Mouse (Mus musculus): ENCODE results near the gene Arhgdia. TPM values are rescaled to one million over a fixed set of nuclear protein-coding genes. Genes with fewer than 3 reads are reported as not detected.
"Not testable (repeated sequence)": the region's sequence is repeated elsewhere in the genome, so short reads cannot be mapped to it uniquely, and the experiment has no call there.

The Arhgdia gene
- polyA plus RNA-seq, 1 experiment from 2014 or later, result 360 TPM

GRCm38 (mm10) chr11:120558843-120559242 is 22.6 kb downstream of the Arhgdia start:
- not testable (repeated sequence) for ATAC-seq (ENCODE audit: insufficient number of reproducible peaks, insufficient read depth, low FRiP score, low read depth)
- 84% methylated on average over 6 of the region's 6 CpGs for WGBS

DNA sequence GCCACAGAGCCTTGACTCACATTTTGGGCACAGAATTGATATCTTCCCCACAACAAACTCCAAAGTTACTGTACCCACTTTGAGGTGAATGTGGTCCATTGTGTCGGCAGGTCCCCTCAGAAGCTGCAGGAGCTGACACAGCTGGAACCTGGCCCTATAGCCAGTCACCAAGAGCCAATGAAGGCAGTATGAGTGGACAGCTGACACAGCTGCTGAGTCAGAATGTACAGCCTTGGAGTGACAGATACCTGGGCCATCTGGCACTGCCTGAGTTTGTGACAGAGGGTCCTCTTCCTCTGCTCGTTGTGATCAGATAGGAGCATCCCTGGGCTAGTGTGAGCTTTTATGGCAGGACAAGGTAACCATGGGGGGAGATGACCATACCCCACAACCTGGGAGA is 26.2 kb downstream of the Arhgdia start:
- H3K4me2 ChIP-seq (ENCODE audit: low read length), result peak overlapping the region; percentile 21; the same call in 1 of the 2 replicates
- H3K27ac ChIP-seq (replicated peaks in 1 of 2; ENCODE audit: control insufficient read depth in 1 of 2, insufficient read depth in 1 of 2, low read depth in 2 of 2, low read length in 2 of 2), result peak overlapping the region; percentile 17 to 67; a peak in 2 of 4 replicates
- H3K36me3 ChIP-seq (ENCODE audit: control insufficient read depth, insufficient read depth, low read length), result peaks cover 15% of the 10 kb centered on the region
- WGBS, result 45% methylated on average over 2 of the region's 2 CpGs
- H3K9ac ChIP-seq (ENCODE audit: low read length), result peak overlapping the region; percentile 46
- no peak for ATAC-seq (ENCODE audit: insufficient number of reproducible peaks, insufficient read depth, low FRiP score, low read depth)
- 0 out of 2 replicates have a peak, but pooled peaks cover 5% of the 10 kb centered on the region for H3K9me3 ChIP-seq (ENCODE audit: control insufficient read depth, low read length)
- H3K27me3 ChIP-seq (ENCODE audit: control insufficient read depth, insufficient read depth, low read length), result no peaks in the 10 kb centered on the region
- peaks cover 7 to 12% of the 10 kb centered on the region in 2 experiments; a peak in 3 of 4 replicates for H3K4me1 ChIP-seq (ENCODE audit: control insufficient read depth in 2 of 2, insufficient read depth in 2 of 2, low read length in 2 of 2)
- H3K4me3 ChIP-seq (ENCODE audit: control insufficient read depth in 1 of 2, insufficient read depth in 1 of 2, low read depth in 1 of 2, low read length in 2 of 2), result no peak overlapping the region

More at GRCm38 (mm10) chr11:120558843-120559242, 22.6 kb downstream of the Arhgdia start:
- H3K9me3 ChIP-seq (ENCODE audit: control insufficient read depth, low read length); H3K27me3 ChIP-seq (ENCODE audit: control insufficient read depth, insufficient read depth, low read length); H3K4me3 ChIP-seq (ENCODE audit: control insufficient read depth in 1 of 2, insufficient read depth in 1 of 2, low read depth in 1 of 2, low read length in 2 of 2); H3K4me2 ChIP-seq (ENCODE audit: low read length); H3K27ac ChIP-seq (replicated peaks in 1 of 2; ENCODE audit: control insufficient read depth in 1 of 2, insufficient read depth in 1 of 2, low read depth in 2 of 2, low read length in 2 of 2); H3K9ac ChIP-seq (ENCODE audit: low read length): not testable (repeated sequence)
- peaks cover 7 to 11% of the 10 kb centered on the region in 2 experiments; a peak in 3 of 4 replicates for H3K4me1 ChIP-seq (ENCODE audit: control insufficient read depth in 2 of 2, insufficient read depth in 2 of 2, low read length in 2 of 2)
- peaks cover 51% of the 10 kb centered on the region for H3K36me3 ChIP-seq (ENCODE audit: control insufficient read depth, insufficient read depth, low read length)

- Histone ChIP-seq H3K4me2 (ENCODE audit: low read length) (peak overlapping the region; percentile 21; the same call in 1 of the 2 replicates), H3K36me3 (ENCODE audit: control insufficient read depth, insufficient read depth, low read length) (peaks cover 11% of the 10 kb centered on the region), H3K27me3 (ENCODE audit: control insufficient read depth, insufficient read depth, low read length) (no peaks in the 10 kb centered on the region), H3K4me1 (ENCODE audit: control insufficient read depth in 2 of 2, insufficient read depth in 2 of 2, low read length in 2 of 2) (peaks cover 10 to 16% of the 10 kb centered on the region in 2 experiments), H3K9ac (ENCODE audit: low read length) (peak overlapping the region; percentile 46), H3K4me3 (ENCODE audit: control insufficient read depth in 1 of 2, insufficient read depth in 1 of 2, low read depth in 1 of 2, low read length in 2 of 2) (no peak overlapping the region), H3K9me3 (ENCODE audit: control insufficient read depth, low read length) (0 out of 2 replicates have a peak, but pooled peaks cover 5% of the 10 kb centered on the region), H3K27ac (replicated peaks in 1 of 2; ENCODE audit: control insufficient read depth in 1 of 2, insufficient read depth in 1 of 2, low read depth in 2 of 2, low read length in 2 of 2) (peak overlapping the region; percentile 29 to 67)
- 0 out of 2 replicates have a peak, but pooled peaks have one; percentile 46 for ATAC-seq (ENCODE audit: insufficient number of reproducible peaks, insufficient read depth, low FRiP score, low read depth)
- WGBS, result 20% methylated on average over 7 of the region's 7 CpGs
These were observed 26.6 kb downstream of the Arhgdia start for GRCm38 (mm10) chr11:120554834-120555233.

GRCm38 (mm10) chr11:120552736-120553135 is 28.7 kb downstream of the Arhgdia start:
- 0 out of 2 replicates have a peak, but pooled peaks cover 5% of the 10 kb centered on the region for H3K9me3 ChIP-seq (ENCODE audit: control insufficient read depth, low read length)
- no peak overlapping the region for H3K9ac ChIP-seq (ENCODE audit: low read length)
- H3K27ac ChIP-seq (replicated peaks in 1 of 2; ENCODE audit: control insufficient read depth in 1 of 2, insufficient read depth in 1 of 2, low read depth in 2 of 2, low read length in 2 of 2), result no peak overlapping the region
- no peak overlapping the region for H3K4me2 ChIP-seq (ENCODE audit: low read length)
- no peaks in the 10 kb centered on the region for H3K36me3 ChIP-seq (ENCODE audit: control insufficient read depth, insufficient read depth, low read length)
- H3K4me1 ChIP-seq (ENCODE audit: control insufficient read depth in 2 of 2, insufficient read depth in 2 of 2, low read length in 2 of 2), result peaks cover 19 to 27% of the 10 kb centered on the region in 2 experiments
- H3K27me3 ChIP-seq (ENCODE audit: control insufficient read depth, insufficient read depth, low read length), result no peaks in the 10 kb centered on the region
- no peak for ATAC-seq (ENCODE audit: insufficient number of reproducible peaks, insufficient read depth, low FRiP score, low read depth)
- WGBS, result 58% methylated on average over 5 of the region's 5 CpGs
- no peak overlapping the region for H3K4me3 ChIP-seq (ENCODE audit: control insufficient read depth in 1 of 2, insufficient read depth in 1 of 2, low read depth in 1 of 2, low read length in 2 of 2)

- Histone ChIP-seq H3K4me1 (ENCODE audit: control insufficient read depth in 2 of 2, insufficient read depth in 2 of 2, low read length in 2 of 2) (peaks cover 19 to 32% of the 10 kb centered on the region in 2 experiments), H3K27me3 (ENCODE audit: control insufficient read depth, insufficient read depth, low read length) (no peaks in the 10 kb centered on the region), H3K4me3 (ENCODE audit: control insufficient read depth in 1 of 2, insufficient read depth in 1 of 2, low read depth in 1 of 2, low read length in 2 of 2) (peak within 1 kb of the TSS; percentile 70 to 98), H3K4me2 (ENCODE audit: low read length) (peak within 1 kb of the TSS; percentile 96), H3K9ac (ENCODE audit: low read length) (peak within 1 kb of the TSS; percentile 93), H3K9me3 (ENCODE audit: control insufficient read depth, low read length) (no peaks in the 10 kb centered on the region), H3K27ac (replicated peaks in 1 of 2; ENCODE audit: control insufficient read depth in 1 of 2, insufficient read depth in 1 of 2, low read depth in 2 of 2, low read length in 2 of 2) (peak within 1 kb of the TSS in 1 of 2 experiments; percentile 75; a peak in 2 of 4 replicates), H3K36me3 (ENCODE audit: control insufficient read depth, insufficient read depth, low read length) (peaks cover 5% of the 10 kb centered on the region; the same call in 1 of the 2 replicates)
- no peak for ATAC-seq (ENCODE audit: insufficient number of reproducible peaks, insufficient read depth, low FRiP score, low read depth)
- 91% methylated on average over 28 of the region's 28 CpGs for WGBS
These were observed 30.5 kb downstream of the Arhgdia start, which contains the start of gene Ppp1r27 for GRCm38 (mm10) chr11:120550810-120551440. Gene Ppp1r27, minus strand, starts transcription at chr11:120551132.

- no peaks in the 10 kb centered on the region for H3K9me3 ChIP-seq (ENCODE audit: control insufficient read depth, low read length)
- no peaks in the 10 kb centered on the region for H3K27me3 ChIP-seq (ENCODE audit: control insufficient read depth, insufficient read depth, low read length)
- H3K36me3 ChIP-seq (ENCODE audit: control insufficient read depth, insufficient read depth, low read length), result peaks cover 6% of the 10 kb centered on the region; the same call in 1 of the 2 replicates
- WGBS, result 76% methylated on average over 11 of the region's 11 CpGs
- peak overlapping the region; percentile 93 for H3K9ac ChIP-seq (ENCODE audit: low read length)
- no peak for ATAC-seq (ENCODE audit: insufficient number of reproducible peaks, insufficient read depth, low FRiP score, low read depth)
- peak overlapping the region; percentile 70 to 98 for H3K4me3 ChIP-seq (ENCODE audit: control insufficient read depth in 1 of 2, insufficient read depth in 1 of 2, low read depth in 1 of 2, low read length in 2 of 2)
- peaks cover 14 to 30% of the 10 kb centered on the region in 2 experiments for H3K4me1 ChIP-seq (ENCODE audit: control insufficient read depth in 2 of 2, insufficient read depth in 2 of 2, low read length in 2 of 2)
- H3K4me2 ChIP-seq (ENCODE audit: low read length), result peak overlapping the region; percentile 96
- H3K27ac ChIP-seq (replicated peaks in 1 of 2; ENCODE audit: control insufficient read depth in 1 of 2, insufficient read depth in 1 of 2, low read depth in 2 of 2, low read length in 2 of 2), result peak overlapping the region; percentile 48 to 75
These were observed 31.2 kb downstream of the Arhgdia start for GRCm38 (mm10) chr11:120549986-120550809.

- peaks cover 13% of the 10 kb centered on the region for H3K36me3 ChIP-seq (ENCODE audit: control insufficient read depth, insufficient read depth, low read length)
- under 1% methylated on average over 80 of the region's 87 CpGs for WGBS
- H3K4me3 ChIP-seq (ENCODE audit: control insufficient read depth in 1 of 2, insufficient read depth in 1 of 2, low read depth in 1 of 2, low read length in 2 of 2), result peak within 1 kb of the TSS; percentile 70 to 98
- ATAC-seq (ENCODE audit: insufficient number of reproducible peaks, insufficient read depth, low FRiP score, low read depth), result peak; percentile 83
- no peaks in the 10 kb centered on the region for H3K27me3 ChIP-seq (ENCODE audit: control insufficient read depth, insufficient read depth, low read length)
- H3K27ac ChIP-seq (replicated peaks in 1 of 2; ENCODE audit: control insufficient read depth in 1 of 2, insufficient read depth in 1 of 2, low read depth in 2 of 2, low read length in 2 of 2), result peak within 1 kb of the TSS; percentile 87 to 95
- H3K9me3 ChIP-seq (ENCODE audit: control insufficient read depth, low read length), result no peaks in the 10 kb centered on the region
- peak within 1 kb of the TSS; percentile 93 for H3K9ac ChIP-seq (ENCODE audit: low read length)
- peaks cover 12 to 22% of the 10 kb centered on the region in 2 experiments for H3K4me1 ChIP-seq (ENCODE audit: control insufficient read depth in 2 of 2, insufficient read depth in 2 of 2, low read length in 2 of 2)
- peak within 1 kb of the TSS; percentile 96 for H3K4me2 ChIP-seq (ENCODE audit: low read length)
These were observed 32.1 kb downstream of the Arhgdia start, which contains the start of gene Mcrip1 for GRCm38 (mm10) chr11:120549168-120549945. Gene Mcrip1, minus strand, starts transcription at chr11:120549727.

All from heart, embryonic 14.5 days (tissue).